Mouse (Mus musculus): ENCODE results near the gene Lrp11.
"Not testable (repeated sequence)": the region's sequence is repeated elsewhere in the genome, so short reads cannot be mapped to it uniquely, and the experiment has no call there.

Lrp11 gene

DNA sequence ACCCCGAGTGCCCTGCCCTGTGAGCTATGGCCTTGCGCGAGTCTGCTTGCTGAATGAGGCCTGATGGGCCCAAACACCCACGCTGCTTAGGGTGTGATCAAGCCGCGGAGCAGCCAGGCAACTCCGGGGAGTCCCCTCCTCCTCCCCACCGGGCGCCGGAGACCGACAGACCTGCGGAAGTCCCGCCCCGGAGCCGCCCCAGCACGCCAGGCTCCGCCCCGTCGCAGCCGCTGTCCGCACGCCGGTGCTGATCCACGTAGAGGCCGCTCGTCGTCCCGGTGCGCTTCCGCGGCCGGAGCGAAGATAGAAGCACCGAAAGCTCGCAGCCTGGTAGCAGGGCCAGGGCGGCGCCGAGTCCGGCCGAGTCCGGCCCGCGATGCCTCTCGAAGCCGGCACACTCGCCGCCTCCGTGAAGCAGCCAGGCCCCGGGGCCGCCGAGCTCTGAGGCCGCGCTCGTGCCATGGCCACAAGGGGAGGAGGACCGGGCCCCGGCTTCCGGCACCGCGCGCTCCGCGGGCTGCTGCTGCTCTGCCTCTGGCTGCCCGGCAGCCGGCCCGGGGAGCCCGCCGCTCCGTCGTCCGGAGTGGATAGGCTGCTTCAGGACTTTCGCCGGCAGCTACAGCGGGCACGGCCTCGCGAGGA lies at the start of gene Lrp11:
TSS of gene Lrp11 (plus strand) at position 209 of the 642 bp plus-strand sequence.
- DNase-seq (ENCODE audit: low spot score), result peak; percentile 69

DNA sequence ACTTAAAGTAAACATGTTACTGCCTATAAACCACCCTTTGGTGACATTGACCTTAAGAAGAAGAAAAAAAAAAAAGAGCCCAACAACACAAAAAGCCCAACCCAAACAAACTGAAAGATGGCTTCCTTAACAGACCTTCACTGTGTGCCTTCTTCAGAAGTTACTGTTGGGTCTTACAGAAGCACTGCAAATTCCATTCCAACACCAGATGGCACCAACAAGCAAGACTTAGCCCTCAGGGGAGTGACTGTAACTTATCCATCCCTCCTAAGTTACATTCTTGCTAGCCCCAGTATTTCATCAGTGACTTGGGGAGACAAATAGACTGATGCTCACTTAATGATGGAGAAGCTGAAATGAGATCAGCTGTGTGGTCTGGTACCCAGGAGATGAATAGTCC lies 11.6 kb upstream of the Lrp11 start:
- no peak for DNase-seq (ENCODE audit: low spot score)

DNA sequence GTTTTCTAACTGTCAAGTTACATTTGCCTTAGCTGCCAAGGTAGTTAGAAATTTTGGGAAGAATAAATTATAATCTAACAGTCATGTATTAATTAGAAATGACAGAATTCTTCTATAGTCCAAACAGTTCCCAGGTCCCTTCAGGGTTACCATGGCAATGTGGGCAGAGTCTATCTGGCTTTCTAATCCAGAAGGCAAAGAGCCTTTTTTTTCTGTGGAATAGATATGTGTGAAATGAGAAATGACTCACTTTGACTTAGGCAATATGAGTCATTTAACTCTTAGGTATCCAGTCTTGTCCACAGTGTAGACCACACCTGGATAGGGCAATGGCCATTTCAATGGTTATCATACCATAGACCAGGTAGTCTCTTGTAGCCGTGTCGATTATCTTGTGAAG lies 8.2 kb upstream of the Lrp11 start:
- no peak for DNase-seq (ENCODE audit: low spot score)

DNA sequence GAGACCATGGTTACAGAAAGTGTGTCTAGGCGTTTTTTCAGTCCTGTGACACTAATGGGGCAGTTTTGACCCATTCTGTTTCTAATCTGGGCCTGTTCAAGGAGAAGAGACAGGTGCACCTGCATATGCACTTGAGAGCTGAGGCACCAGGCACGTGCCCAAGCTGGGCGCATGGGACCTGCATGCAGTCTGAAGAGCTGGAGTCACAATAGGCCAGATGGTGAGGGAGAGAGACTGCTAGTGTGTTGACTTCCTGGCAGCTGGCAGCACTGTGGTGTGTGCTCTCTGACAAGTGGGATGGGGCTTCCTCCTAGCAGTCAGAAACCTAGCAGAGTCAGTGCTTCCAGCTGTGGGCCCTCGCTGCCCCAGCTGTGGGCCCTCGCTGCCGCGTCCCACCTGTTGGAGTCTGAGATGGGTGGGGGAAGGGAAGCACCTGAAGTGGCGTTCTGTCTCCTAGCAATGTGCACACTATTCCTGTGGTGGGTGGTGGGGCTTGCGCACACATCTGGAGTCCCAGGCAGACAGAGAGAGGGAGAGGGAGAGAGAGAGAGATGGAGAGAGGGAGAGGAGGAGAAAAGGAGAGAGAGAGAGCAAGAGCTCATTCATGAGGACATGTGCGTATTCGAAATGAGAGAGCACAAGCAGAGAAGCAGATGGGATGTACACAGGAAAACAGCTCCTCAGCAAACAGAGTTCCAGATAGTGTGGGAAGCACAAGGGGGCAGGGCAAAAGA lies 7.3 kb upstream of the Lrp11 start:
- DNase-seq (ENCODE audit: low spot score), result no peak

DNA sequence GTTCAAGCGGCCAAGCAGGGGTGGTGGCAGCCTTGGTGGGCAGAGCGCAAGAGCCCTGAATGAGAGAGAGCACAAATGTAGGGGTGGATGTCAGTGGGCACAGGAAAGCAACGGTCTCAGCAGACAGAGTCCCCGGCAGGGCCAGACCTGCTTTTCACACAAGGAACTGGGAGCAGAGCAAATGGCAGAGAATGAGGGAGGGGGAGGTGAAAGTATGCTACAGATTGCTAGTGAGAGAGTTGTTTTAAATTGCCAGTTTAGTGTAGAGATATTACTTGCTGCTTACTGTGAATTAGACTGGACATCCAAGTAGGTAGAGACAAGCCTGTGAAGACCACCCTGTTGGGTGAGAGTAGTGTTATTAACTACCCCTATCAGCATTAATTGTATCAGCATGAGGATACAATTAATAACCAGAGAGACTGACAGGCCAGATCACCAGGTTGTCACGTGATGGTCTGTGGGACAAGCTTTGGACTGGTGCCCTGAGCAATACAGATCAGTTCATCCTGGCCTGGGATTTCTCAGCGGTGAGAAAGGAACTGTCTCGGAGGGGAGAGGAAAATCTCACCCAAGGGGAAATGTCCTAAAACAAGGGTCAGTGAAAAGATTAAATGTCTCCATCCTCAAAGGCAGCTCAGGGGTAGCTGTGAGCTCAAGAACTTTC lies 6.6 kb upstream of the Lrp11 start:
- no peak for DNase-seq (ENCODE audit: low spot score)

DNA sequence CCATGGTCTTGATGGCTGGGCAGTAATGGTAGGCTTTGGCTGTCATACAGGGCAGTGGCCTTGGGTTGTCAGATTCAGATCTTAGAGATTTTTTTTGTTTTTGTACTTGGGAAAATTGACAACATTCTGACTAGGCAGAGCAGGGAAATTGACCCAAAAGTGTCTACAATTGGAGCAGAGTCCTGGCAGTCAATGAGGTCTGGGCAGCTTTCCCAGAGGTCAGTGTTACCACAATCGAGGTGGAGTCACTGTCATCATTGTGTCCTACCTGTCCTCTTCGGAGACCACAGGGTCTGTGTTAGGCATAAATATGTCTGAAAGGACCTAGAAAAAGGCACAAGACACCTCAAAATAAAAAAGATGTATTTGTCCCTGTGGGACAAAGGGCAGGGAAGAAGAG lies 2.8 kb upstream of the Lrp11 start:
- DNase-seq (ENCODE audit: low spot score), result no peak

DNA sequence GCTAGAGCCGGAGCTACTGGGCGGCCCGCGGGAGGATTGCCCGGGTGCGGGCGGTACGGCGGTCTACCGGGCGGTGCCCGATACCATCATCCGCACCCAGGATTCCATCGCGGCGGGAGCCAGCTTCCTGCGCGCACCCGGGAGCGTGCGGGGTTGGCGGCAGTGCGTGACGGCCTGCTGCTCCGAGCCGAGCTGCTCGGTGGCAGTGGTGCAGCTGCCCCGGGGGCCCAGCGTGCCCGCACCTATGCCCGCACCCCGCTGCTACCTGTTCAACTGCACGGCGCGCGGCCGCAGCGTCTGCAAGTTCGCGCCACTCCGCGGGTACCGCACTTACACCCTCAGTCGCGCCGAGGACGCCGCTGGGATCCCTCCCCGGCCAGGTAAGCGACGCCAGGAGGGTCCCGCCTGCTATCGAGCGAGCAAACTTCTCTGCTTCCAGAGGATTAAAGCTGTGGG lies 662 bp downstream of the Lrp11 start:
- no peak for DNase-seq (ENCODE audit: low spot score)

DNA sequence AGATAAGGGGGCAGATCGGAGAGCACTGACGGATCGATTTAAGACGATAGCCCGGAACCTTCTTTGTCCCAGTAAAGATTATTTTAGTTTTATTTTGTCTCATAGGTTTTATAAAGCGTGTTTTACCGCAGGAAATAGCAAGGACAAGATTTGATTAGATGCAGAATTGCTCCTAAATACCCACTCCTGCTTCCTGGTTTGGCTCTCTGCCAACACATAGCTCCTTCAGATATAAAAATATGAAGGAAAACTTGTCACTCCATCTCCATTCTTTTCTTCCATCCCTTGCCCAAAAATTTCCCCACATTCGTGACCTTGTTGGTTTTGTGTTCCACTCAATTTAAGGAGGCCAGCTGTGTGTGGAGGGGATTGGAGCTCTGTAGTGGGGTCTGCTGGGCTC lies 1.2 kb downstream of the Lrp11 start:
- no peak for DNase-seq (ENCODE audit: low spot score)

DNA sequence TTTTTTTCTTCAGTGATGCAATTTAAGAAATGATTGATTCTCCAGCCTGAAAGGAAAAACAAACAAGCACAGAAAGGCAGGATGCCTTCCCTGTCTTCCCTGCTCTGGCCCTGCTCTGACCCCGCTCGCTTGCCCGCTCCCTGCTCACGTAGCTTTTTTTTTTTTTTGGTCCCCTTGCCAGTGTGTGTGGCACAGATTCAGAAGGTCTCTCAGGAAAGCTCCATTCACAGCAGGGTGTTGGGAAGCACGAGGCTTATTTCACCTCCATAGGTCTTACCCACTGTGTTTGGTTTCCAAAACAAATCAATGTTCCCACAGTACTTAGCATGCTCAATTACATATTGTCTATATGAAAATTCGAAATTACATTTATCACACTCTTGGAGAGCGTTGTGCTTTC lies 5.2 kb downstream of the Lrp11 start:
- DNase-seq (ENCODE audit: low spot score), result no peak

DNA sequence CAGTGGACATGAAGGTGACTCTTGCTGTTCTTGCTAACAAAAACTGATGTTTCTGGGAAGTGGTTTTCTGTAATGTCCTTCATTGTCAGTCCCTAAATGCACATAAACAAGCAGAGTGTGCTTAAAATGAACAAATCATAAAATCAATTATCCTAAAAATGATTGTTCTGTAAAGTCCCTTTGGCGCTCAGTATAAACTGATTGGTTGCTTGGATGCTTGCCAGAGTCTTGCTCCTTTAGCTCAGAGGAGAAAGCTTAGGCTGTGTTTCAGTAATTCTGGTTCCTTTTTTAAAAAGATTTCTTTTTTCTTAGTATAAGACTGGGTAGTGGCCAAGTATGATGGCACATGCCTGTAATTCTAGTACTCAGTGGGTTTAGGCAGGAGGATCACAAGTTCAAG lies 6.7 kb downstream of the Lrp11 start:
- no peak for DNase-seq (ENCODE audit: low spot score)

DNA sequence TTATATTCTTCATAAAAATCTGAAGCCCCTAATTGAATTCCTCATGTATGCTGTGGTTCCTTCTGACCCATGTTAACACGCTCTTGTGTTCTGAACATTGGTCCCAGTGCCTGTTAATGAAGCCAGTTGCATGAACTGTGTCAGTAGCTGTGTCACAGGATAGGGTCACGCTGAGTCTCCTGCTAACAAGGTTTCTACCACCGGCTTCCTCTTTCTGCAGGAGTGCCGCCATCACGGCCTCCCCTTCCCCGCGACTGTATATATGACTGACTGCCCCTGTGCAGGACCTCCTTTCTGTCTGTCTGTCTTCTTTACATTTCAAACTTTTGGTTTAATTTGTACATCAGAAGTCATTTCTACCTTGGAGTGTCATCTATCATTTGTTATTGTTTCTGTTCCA lies 8.6 kb downstream of the Lrp11 start:
- no peak for DNase-seq (ENCODE audit: low spot score)

DNA sequence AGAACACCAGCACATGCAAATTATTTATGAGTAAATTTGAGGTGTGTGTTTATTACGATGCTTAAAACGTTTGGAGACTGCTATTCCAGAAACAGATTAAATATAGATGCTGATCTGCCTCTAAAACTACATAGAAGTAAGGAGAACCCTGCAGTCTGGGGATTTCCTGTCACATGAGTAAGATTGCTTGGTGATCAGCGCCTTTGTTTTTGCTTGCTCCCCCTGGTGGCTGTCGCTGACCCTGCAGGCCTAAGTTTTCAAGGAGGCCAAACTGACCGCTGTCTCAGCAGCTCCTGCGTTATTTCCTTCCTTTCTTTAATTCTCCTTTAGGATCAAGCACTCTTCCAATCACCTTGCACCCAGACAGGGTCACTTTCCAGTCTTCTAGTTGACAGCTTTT lies 11.0 kb downstream of the Lrp11 start:
- DNase-seq (ENCODE audit: low spot score), result peak; percentile 51

DNA sequence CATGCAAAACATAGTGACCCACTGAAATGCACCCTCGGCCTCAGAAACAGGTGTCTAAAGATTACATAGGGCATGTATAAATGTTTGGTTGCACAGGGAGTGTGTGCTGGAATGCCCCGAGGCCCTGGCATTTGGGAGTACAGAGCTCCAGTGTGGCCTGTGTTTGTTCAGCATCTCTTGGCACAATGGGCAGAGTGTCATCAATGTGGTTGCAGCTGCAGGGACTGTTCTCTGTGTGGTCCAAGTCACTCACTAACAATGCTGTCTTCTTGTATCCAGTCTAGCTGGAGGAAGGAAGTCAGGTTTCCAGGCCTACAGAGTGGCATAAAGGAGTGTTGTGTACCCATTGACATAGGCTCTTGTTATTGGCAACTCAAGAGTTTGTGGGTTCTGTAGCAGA lies 15.6 kb downstream of the Lrp11 start:
- no peak for DNase-seq (ENCODE audit: low spot score)

DNA sequence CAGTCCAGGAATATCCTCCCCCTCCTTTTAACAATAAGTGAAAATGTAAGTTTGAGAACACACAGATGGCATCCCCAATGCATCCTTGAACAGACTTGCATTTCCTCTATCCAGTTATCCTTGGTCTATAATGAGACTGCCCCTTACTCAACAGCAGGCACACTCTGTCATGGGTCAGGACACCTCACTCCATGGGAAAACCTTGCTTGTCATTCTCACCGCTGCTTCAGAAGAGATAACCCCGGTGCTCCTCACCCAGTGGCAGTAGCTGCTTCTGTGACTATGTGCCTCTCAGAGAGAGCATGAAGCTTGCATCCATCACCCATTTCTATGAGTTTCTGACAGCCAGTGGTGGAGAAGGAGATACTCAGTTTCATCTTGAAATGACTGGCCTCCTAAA lies 16.8 kb downstream of the Lrp11 start:
- no peak for DNase-seq (ENCODE audit: low spot score)

DNA sequence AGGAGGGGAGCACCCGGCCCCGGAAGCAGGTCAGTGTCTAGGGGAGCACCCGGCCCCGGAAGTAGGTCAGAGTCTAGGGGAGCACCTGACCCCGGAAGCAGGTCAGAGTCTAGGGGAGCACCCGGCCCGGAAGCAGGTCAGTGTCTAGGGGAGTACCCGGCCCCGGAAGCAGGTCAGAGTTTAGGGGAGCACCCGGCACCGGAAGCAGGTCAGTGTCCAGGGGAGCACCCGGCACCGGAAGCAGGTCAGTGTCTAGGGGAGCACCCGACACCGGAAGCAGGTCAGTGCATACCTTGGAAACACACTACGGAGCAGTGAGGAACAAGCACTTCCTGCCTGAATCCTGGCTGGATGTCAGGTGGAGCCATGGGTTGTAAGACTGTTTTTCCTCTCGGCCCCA lies 19.0 kb downstream of the Lrp11 start:
- DNase-seq (ENCODE audit: low spot score), result no peak

DNA sequence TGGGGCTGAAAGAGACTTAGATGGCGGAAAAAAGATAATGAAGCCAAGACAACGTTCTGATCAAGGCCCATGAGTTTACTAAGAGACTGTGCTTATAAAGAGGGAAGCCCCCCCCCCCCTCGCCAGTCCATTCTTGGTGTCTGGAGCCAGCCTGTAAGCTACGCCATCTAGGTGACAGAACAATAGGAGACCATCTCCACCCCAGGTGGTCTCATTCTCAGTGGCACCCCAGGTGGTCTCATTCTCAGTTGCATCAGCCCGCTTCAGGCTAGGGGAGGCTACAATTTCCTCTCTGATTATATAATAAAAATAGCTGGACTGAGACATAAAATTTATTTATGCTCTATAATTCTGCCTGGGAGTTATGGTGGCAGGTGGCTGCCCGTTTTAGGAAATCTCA lies 22.0 kb downstream of the Lrp11 start:
- no peak for DNase-seq (ENCODE audit: low spot score)

DNA sequence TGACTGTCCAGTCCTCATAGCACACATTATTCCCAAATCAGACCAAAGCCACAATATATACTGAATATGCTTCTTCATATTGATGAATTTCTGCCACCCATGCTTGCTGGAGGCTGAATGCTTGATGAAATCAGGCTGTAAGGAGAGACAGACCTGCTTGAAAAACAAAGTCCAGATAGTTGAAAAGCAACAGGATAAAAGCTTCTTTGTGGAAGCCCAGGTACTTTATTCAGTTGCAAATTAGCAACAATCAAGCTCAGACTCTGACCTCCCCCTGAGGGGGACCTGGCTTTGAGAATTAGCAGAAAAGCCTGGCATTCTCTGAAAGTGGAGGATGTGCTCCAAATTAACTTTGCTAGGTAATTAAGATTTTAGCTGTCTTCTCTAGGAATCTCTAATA lies 22.6 kb downstream of the Lrp11 start:
- DNase-seq (ENCODE audit: low spot score), result not testable (repeated sequence)

DNA sequence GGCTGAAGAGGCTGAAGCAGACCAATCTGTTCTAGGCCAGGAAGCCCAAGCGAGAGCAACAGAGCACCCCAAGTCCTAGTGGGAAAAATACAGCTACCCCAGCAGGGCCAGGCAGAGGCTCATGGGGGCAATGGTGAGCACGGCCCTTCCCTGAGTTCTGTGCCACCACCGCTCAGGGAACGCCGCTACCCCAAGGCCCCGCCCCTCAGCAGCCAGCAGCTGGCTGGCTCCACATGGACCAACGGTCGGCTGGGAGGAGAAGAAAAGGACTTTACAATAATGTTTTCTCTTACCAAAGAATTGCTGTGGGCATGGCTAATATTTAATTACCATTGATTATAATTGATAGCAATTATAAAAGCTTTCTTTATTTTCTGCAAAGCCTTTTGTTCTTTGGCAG lies 25.2 kb downstream of the Lrp11 start:
- no peak for DNase-seq (ENCODE audit: low spot score)

DNA sequence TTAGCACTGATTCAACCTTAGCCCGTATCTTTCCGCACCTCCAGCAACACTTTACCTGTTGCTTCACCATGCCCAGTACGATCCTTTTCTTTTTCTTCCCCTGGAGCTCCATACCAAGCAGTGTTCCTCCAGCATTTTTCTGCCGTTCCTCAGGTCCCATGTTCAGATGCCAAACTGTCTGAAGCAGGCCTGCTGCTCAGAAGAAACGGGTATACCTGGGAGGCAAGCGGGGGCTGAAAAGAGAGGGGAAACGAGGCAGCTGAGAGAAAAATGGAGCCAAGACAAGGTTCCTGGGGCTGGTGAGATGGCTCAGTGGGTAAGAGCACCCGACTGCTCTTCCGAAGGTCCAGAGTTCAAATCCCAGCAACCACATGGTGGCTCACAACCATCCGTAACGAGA lies 27.5 kb downstream of the Lrp11 start:
- DNase-seq (ENCODE audit: low spot score), result not testable (repeated sequence)

DNA sequence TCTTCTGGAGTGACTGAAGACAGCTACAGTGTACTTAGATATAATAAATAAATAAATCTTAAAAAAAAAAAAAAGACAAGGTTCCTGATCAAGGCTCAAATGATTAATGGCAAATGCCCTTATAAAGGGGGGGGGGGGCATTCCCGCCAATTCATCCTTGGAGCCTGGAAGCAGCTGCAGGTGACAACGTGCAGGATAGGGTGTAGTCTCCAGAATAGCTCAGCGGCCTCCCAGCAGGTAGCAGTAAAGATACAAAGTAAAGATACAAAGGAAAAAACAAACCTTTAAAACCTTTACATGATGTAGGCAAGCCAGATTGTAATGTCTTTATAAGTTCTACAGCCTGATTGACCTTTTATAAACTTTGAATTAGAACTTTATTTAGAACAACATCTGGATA lies 28.0 kb downstream of the Lrp11 start:
- not testable (repeated sequence) for DNase-seq (ENCODE audit: low spot score)

DNA sequence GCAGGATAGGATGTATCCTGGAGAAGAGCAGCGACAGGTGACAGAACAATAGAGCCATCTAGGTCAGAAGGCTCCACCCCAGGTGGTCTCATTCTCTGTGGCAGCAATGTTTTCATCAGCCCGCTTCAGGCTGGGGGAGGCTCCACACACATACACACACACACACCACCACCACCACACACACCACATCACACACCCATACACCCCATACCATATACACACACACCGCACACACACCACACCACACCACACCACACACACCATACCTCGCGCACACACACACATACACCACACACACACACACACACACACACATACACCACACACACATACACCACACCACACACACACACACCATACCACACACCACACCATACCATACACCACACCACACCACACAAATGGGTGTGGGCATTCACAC lies 30.2 kb downstream of the Lrp11 start:
- DNase-seq (ENCODE audit: low spot score), result no peak

DNA sequence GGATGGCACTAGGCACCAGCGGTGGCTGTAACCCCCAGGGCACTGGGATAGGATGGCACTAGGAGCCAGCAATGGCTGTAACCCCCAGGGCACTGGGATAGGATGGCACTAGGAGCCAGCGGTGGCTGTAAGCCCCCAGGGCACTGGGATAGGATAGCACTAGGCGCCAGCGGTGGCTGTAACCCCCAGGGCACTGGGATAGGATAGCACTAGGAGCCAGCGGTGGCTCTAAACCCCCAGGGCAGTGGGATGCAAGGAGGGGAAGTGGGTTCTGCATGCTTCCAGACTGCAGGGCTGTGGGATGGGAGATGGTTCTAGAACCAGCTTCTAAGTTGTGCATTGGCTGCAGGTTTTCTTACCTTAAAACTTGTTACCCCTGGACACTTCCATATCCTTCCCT lies 31.1 kb downstream of the Lrp11 start:
- DNase-seq (ENCODE audit: low spot score), result no peak

DNA sequence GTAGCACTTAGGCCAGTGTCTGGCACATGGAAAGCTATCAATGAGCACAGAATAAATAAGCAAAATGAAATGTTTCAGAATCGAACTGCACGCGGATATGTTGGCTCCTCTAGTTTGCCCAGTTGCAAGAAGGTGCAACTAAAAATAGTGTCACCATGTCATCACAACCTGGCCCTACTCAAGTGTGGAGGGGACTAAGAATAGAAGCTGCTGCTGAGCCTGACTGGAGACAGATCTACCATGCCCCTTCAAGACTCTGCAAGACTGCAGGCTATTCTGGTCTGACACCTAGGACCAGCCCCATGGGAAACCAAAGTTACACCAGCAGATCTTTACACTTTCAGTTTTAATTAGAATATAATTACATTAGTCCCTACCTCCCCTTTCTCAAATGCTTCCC lies 32.8 kb downstream of the Lrp11 start:
- DNase-seq (ENCODE audit: low spot score), result no peak

All from left cerebral cortex, adult 11 months (tissue).